Mouse (Mus musculus) right cerebral cortex, postnatal 36 days (tissue): ENCODE results near the gene Bcas1.

Source experiments
- DNase-seq, 2 experiments: peaks; one replicate each; pipeline ENCODE4 v3.0.0; 2022; ENCODE audit warnings: low spot score in 2 of 2, mixed read lengths in 1 of 2

Bcas1 gene

GRCm38 (mm10) chr2:170310310-170310987, 117.2 kb downstream of the Bcas1 start:
- DNase-seq, result no peak

DNA sequence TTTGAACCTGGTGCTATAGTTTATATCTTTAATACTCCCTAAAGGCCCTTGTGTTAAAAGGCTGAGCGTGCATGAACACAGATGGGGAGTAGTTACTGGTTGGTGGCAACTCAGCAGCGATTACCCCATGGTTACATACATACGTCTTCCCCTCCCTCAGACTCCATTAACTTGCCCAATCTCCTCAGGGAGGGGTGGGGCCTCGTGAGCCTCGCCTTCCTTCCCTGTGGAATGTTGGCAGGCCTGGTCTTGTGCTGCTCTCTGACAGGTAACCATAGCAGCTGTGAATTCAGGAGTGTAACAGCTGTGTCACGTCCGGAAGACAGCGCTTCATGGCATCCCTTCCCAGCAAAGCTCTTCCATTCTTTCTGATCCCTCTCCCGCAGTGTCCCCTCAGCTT, 118.7 kb downstream of the Bcas1 start:
- DNase-seq, result no peak

- DNase-seq, result no peak
These were observed 119.4 kb downstream of the Bcas1 start for GRCm38 (mm10) chr2:170308033-170308820.

DNA sequence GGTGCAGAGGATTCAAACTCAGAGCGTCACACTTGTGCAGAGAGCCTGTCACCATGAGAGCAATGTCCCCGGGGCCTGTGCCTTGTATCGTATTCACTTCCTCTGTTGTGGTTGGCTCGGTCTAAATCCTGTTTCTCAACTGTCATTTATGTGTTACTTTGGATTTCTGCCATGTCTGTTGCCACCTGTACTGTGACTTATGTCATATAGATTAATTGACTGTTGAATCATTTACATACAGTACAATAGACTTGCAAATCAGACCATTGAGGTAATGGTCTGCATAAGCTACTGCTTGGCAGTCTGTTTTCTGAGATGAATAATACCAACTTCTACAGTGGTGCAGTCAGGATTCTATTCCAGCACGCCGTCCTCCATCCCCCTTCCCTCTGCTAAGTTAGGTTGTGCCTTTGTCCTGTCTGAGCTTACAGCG, 120.0 kb downstream of the Bcas1 start:
- DNase-seq, result no peak

- no peak for DNase-seq
These were observed 120.9 kb downstream of the Bcas1 start for GRCm38 (mm10) chr2:170306637-170307320.

GRCm38 (mm10) chr2:170304766-170305165, 122.9 kb downstream of the Bcas1 start:
- no peak for DNase-seq

GRCm38 (mm10) chr2:170303595-170303994, 124.0 kb downstream of the Bcas1 start:
- DNase-seq, result no peak

DNA sequence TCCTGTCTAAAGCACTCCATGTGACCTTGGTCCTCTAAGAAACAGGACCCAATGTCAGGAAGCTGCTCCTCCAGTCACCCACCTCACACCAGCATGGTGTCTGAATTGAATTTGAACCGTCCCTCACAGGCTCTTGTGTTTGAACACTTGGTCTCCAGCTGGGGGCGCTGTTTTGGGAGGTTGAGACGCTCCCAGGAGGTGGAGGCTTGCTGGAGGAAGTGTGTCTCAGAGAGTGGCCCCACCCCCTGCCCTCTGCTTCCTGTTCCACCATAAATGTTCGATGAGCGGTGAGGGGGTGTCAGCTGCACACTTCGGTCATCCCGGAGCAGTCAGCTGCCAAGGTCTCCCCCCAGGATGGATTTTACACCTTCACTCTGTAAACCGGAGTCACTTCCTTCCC, 124.8 kb downstream of the Bcas1 start:
- DNase-seq, result no peak
